Mouse (Mus musculus): Measurements from ENCODE around the gene Xndc1. TPM values are rescaled to one million over a fixed set of nuclear protein-coding genes. Genes with fewer than 3 reads are reported as not detected.

Xndc1 gene
- polyA plus RNA-seq, 1 experiment from 2014 or later, result 23.3 TPM

DNA sequence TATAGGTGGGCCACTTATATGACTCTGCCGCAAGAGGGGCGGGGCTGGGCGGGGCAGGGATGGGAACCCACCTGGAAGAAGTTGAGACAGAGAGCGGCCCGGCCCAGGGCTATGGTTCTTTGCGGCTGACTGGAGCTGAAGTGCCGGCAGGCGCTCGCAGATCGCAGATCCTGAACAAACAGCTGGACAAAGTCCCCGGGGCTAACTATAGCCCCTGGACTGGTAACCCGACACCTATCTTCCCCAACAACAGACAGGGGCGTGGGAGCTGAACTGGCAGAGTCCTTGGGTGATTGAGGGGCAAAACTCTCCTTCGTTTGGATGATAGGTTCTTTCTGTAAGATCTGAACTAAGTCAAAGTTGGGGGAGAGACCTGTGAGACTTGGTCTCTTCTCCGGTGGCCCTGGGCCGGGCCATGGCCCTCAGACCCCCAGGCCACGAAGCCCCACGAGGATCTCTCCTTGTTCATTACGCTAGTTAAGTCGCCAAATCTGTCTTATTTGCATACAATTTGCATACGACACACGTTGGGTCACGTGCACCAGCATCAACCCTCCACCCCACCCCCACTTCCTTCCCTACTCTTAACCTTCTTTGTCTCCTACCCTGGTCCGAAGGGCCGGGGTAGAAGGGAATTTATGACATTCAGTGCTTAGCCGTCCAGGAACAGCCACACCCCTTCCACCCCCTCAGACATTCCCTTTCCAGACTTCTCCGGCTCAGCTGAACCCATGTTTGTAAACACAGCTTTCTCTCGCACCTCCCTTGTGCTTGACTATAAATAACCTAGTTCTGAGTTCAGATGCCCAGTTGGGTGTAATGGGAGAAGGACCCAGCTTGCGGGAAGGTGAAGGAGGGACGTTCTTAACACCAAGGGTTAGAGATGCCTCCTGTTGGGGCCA is 34.7 kb downstream of the Xndc1 start:
- no peaks in the 10 kb centered on the region for H3K27me3 ChIP-seq (ENCODE audit: control insufficient read depth, insufficient read depth, low read length)
- H3K4me3 ChIP-seq (ENCODE audit: low read depth, low read length), result peak overlapping the region; percentile 22
- ATAC-seq (ENCODE audit: low FRiP score) (peak; percentile 79), DNase-seq (ENCODE audit: low spot score) (peak; percentile 62)
- no peaks in the 10 kb centered on the region for H3K9me3 ChIP-seq (ENCODE audit: control insufficient read depth, low read length)
- H3K4me2 ChIP-seq (replicated peaks; ENCODE audit: low read depth, low read length), result peak overlapping the region; percentile 58
- peaks cover 8% of the 10 kb centered on the region for H3K4me1 ChIP-seq (replicated peaks; ENCODE audit: control insufficient read depth, insufficient read depth, low read length)
- H3K36me3 ChIP-seq (ENCODE audit: control insufficient read depth, insufficient read depth, low read length), result no peaks in the 10 kb centered on the region
- 6% methylated on average over 30 of the region's 30 CpGs for WGBS
- no peak overlapping the region for H3K27ac ChIP-seq (ENCODE audit: low read depth, low read length)
- H3K9ac ChIP-seq (ENCODE audit: low read depth, low read length), result peak overlapping the region; percentile 40; the same call in 1 of the 2 replicates

DNA sequence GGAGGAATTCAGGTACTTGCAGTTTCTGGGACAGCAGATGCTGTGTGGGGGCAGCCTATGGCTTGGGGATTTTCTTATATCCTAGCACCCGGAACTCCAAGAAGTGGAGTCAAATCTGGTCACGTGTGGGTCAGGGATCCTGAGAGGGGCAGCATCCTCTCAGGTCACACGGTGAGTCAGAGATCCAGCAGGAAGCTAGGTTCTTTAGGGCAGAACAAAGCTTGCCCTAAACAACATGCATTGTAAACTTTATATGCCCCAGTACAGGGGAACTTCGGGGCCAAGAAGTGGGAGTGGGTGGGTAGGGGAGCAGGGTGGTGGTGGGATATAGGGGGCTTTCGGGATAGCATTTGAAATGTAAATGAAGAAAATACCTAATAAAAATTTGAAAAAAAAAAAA is 35.6 kb downstream of the Xndc1 start:
- H3K4me3 ChIP-seq (ENCODE audit: low read depth, low read length), result no peak overlapping the region
- DNase-seq (ENCODE audit: low spot score) (no peak), ATAC-seq (ENCODE audit: low FRiP score) (no peak)
- H3K27ac ChIP-seq (ENCODE audit: low read depth, low read length), result no peak overlapping the region
- H3K27me3 ChIP-seq (ENCODE audit: control insufficient read depth, insufficient read depth, low read length), result no peaks in the 10 kb centered on the region
- no peak overlapping the region for H3K4me2 ChIP-seq (replicated peaks; ENCODE audit: low read depth, low read length)
- H3K4me1 ChIP-seq (replicated peaks; ENCODE audit: control insufficient read depth, insufficient read depth, low read length), result peaks cover 8% of the 10 kb centered on the region
- WGBS, result 67% methylated on average over 5 of the region's 5 CpGs
- no peak overlapping the region for H3K9ac ChIP-seq (ENCODE audit: low read depth, low read length)
- no peaks in the 10 kb centered on the region for H3K36me3 ChIP-seq (ENCODE audit: control insufficient read depth, insufficient read depth, low read length)
- no peaks in the 10 kb centered on the region for H3K9me3 ChIP-seq (ENCODE audit: control insufficient read depth, low read length)

DNA sequence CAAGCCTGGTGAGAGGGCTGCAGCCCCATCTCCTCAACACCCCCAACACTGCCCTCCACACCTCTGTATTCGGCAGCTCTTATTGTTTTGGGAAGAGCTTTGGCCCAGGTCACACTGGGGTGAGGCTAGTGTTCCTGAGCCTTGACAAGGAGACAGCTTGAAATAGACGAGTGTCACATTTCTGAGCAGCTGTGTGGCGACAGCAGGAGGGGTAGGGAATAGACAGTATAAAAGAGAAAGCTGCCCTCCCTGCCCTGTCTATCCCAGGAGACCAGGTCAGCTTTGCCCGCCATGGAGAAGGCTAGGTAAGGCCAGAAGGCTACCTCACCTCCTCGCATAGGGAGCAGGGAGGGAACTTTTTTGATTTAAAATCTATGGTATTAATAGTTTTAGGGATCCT is 36.2 kb downstream of the Xndc1 start, which contains the start of gene Art1:
Gene Art1, plus strand, starts transcription at position 257 of the 400 bp plus-strand sequence.
- no peak for ATAC-seq (ENCODE audit: low FRiP score)
- H3K9ac ChIP-seq (ENCODE audit: low read depth, low read length), result no peak within 1 kb of the TSS
- DNase-seq (ENCODE audit: low spot score), result peak; percentile 16
- H3K9me3 ChIP-seq (ENCODE audit: control insufficient read depth, low read length), result no peaks in the 10 kb centered on the region
- H3K4me3 ChIP-seq (ENCODE audit: low read depth, low read length), result no peak within 1 kb of the TSS
- WGBS, result 30% methylated on average over 5 of the region's 5 CpGs
- peaks cover 8% of the 10 kb centered on the region for H3K4me1 ChIP-seq (replicated peaks; ENCODE audit: control insufficient read depth, insufficient read depth, low read length)
- no peaks in the 10 kb centered on the region for H3K36me3 ChIP-seq (ENCODE audit: control insufficient read depth, insufficient read depth, low read length)
- 0 out of 2 replicates have a peak within 1 kb of the TSS, but pooled peaks have one; percentile 18 for H3K27ac ChIP-seq (ENCODE audit: low read depth, low read length)
- no peaks in the 10 kb centered on the region for H3K27me3 ChIP-seq (ENCODE audit: control insufficient read depth, insufficient read depth, low read length)
- H3K4me2 ChIP-seq (replicated peaks; ENCODE audit: low read depth, low read length), result no peak within 1 kb of the TSS

DNA sequence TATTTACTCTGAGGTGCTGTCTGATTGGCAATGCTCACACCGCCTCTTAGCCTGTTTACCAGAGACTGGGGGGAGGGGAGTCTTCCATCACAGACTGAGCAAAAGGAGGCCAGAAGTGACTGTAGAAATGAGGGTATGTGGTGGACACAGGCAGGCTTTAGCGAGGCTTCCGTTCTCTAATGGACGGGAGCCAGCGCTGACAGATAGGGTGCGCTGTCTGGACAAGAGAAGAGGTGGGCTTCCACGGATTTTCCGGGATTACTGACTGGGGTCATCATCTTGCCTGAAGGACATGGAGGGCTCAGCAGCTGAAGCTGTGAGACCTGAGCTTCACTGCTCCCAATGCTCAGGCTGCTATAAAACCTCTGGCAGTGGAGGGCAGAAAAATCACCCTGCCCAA is 36.9 kb downstream of the Xndc1 start:
- Histone ChIP-seq H3K4me1 (replicated peaks; ENCODE audit: control insufficient read depth, insufficient read depth, low read length) (peaks cover 8% of the 10 kb centered on the region), H3K9me3 (ENCODE audit: control insufficient read depth, low read length) (no peaks in the 10 kb centered on the region), H3K36me3 (ENCODE audit: control insufficient read depth, insufficient read depth, low read length) (no peaks in the 10 kb centered on the region), H3K9ac (ENCODE audit: low read depth, low read length) (no peak overlapping the region), H3K4me3 (ENCODE audit: low read depth, low read length) (no peak overlapping the region), H3K4me2 (replicated peaks; ENCODE audit: low read depth, low read length) (no peak overlapping the region), H3K27ac (ENCODE audit: low read depth, low read length) (0 out of 2 replicates have a peak overlapping the region, but pooled peaks have one; percentile 18), H3K27me3 (ENCODE audit: control insufficient read depth, insufficient read depth, low read length) (no peaks in the 10 kb centered on the region)
- peak; percentile 32 for DNase-seq (ENCODE audit: low spot score)
- peak; percentile 34; the same call in 1 of the 2 replicates for ATAC-seq (ENCODE audit: low FRiP score)
- WGBS, result 45% methylated on average over 8 of the region's 8 CpGs

DNA sequence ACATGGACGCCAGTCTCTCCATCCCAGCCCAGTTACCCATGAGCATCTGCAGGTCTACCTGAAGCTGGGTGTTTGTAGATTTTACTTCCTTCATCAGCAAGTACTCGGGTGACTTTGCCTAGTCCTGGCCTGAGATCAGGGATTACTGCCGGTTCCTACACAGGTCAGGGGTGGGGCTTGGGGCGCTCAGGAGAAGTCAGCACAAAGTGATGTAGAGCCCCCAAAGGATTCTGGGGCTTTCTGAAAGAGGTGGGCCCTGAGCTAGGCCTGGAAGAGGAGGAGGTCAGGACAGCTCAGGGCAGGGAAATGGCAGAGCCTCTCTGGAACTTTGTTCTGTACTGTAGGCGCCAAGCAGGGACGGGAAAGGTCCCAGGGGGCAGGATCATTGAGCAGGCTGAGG is 37.4 kb downstream of the Xndc1 start:
- 48% methylated on average over 6 of the region's 6 CpGs for WGBS
- Histone ChIP-seq H3K4me1 (replicated peaks; ENCODE audit: control insufficient read depth, insufficient read depth, low read length) (peaks cover 8% of the 10 kb centered on the region), H3K27me3 (ENCODE audit: control insufficient read depth, insufficient read depth, low read length) (no peaks in the 10 kb centered on the region), H3K4me3 (ENCODE audit: low read depth, low read length) (no peak overlapping the region), H3K36me3 (ENCODE audit: control insufficient read depth, insufficient read depth, low read length) (no peaks in the 10 kb centered on the region), H3K9ac (ENCODE audit: low read depth, low read length) (no peak overlapping the region), H3K9me3 (ENCODE audit: control insufficient read depth, low read length) (no peaks in the 10 kb centered on the region), H3K4me2 (replicated peaks; ENCODE audit: low read depth, low read length) (no peak overlapping the region), H3K27ac (ENCODE audit: low read depth, low read length) (no peak overlapping the region)
- ATAC-seq (ENCODE audit: low FRiP score), result peak; percentile 6; the same call in 1 of the 2 replicates
- no peak for DNase-seq (ENCODE audit: low spot score)

DNA sequence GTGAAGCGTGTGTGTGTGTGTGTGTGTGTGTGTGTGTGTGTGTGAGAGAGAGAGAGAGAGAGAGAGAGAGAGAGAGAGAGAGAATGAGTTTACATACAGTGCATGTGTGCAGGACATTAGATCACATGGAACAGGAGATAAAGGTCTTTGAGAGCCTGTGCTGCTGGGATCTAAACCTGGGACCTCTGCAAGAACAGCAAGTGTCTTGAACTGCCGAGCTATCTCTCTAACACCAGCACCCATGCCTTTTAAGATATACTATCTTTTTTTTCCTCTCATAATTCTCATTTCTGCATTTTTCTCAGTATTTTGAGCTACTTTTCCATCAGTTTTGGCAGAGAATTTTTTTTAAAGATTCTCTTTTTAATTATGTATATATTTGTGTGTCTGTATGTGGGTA is 38.2 kb downstream of the Xndc1 start:
- no peak for ATAC-seq (ENCODE audit: low FRiP score)
- no peaks in the 10 kb centered on the region for H3K27me3 ChIP-seq (ENCODE audit: control insufficient read depth, insufficient read depth, low read length)
- no peak overlapping the region for H3K27ac ChIP-seq (ENCODE audit: low read depth, low read length)
- H3K9ac ChIP-seq (ENCODE audit: low read depth, low read length), result no peak overlapping the region
- H3K4me3 ChIP-seq (ENCODE audit: low read depth, low read length), result no peak overlapping the region
- no peak for DNase-seq (ENCODE audit: low spot score)
- H3K9me3 ChIP-seq (ENCODE audit: control insufficient read depth, low read length), result no peaks in the 10 kb centered on the region
- peaks cover 8% of the 10 kb centered on the region for H3K4me1 ChIP-seq (replicated peaks; ENCODE audit: control insufficient read depth, insufficient read depth, low read length)
- no peak overlapping the region for H3K4me2 ChIP-seq (replicated peaks; ENCODE audit: low read depth, low read length)
- 92% methylated on average over 2 of the region's 2 CpGs for WGBS
- H3K36me3 ChIP-seq (ENCODE audit: control insufficient read depth, insufficient read depth, low read length), result no peaks in the 10 kb centered on the region

DNA sequence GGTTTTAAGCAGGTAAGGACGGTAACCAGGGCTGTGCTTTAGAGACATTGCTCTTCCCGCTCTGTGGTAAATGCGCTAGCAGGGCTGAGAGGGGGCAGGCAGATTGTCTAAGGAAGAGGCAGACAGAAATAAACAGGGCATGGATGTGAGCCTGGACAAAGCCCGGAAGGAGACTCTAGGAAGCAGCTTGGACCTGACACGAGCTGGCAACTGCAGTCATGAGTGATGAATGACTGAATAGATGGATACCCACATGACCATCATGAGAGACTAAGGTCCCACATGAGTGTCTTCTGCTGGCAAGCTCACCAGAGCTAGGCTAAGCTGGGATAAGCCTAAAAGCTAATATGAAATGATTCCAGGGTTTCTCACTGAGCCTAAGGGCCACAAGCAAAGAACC is 38.8 kb downstream of the Xndc1 start:
- 82% methylated on average over 5 of the region's 5 CpGs for WGBS
- ATAC-seq (ENCODE audit: low FRiP score), result no peak

DNA sequence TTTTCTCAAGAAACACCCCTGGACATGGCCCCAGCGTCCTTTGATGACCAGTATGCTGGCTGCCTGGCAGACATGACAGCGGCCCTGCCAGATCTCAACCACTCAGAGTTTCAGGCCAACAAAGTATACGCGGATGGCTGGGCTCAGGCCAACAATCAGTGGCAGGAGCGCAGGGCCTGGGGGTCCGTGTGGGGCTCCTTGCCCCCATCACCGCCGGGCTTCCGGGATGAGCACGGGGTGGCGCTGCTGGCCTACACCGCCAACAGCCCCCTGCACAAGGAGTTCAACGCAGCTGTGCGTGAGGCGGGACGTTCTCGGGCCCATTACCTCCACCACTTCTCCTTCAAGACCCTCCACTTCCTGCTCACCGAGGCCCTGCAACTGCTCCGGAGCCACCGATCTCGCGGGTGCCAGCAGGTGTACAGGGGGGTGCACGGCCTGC is 41.4 kb downstream of the Xndc1 start:
- H3K4me1 ChIP-seq (replicated peaks; ENCODE audit: control insufficient read depth, insufficient read depth, low read length), result peaks cover 3% of the 10 kb centered on the region; the same call in 1 of the 2 replicates
- peak overlapping the region; percentile 30 for H3K4me2 ChIP-seq (replicated peaks; ENCODE audit: low read depth, low read length)
- no peaks in the 10 kb centered on the region for H3K36me3 ChIP-seq (ENCODE audit: control insufficient read depth, insufficient read depth, low read length)
- ATAC-seq (ENCODE audit: low FRiP score), result peak; percentile 17; the same call in 1 of the 2 replicates
- no peak overlapping the region for H3K27ac ChIP-seq (ENCODE audit: low read depth, low read length)
- DNase-seq (ENCODE audit: low spot score), result peak; percentile 26
- H3K4me3 ChIP-seq (ENCODE audit: low read depth, low read length), result peak overlapping the region; percentile 4; the same call in 1 of the 2 replicates
- no peaks in the 10 kb centered on the region for H3K27me3 ChIP-seq (ENCODE audit: control insufficient read depth, insufficient read depth, low read length)
- no peak overlapping the region; the same call in 1 of the 2 replicates for H3K9ac ChIP-seq (ENCODE audit: low read depth, low read length)
- whole genome bisulfite sequencing, result 17% methylated on average over 23 of the region's 23 CpGs
- H3K9me3 ChIP-seq (ENCODE audit: control insufficient read depth, low read length), result no peaks in the 10 kb centered on the region

More for the DNA sequence above, 38.8 kb downstream of the Xndc1 start:
- Histone ChIP-seq H3K9ac (ENCODE audit: low read depth, low read length) (no peak overlapping the region), H3K9me3 (ENCODE audit: control insufficient read depth, low read length) (no peaks in the 10 kb centered on the region), H3K36me3 (ENCODE audit: control insufficient read depth, insufficient read depth, low read length) (no peaks in the 10 kb centered on the region), H3K4me3 (ENCODE audit: low read depth, low read length) (no peak overlapping the region), H3K27ac (ENCODE audit: low read depth, low read length) (no peak overlapping the region), H3K27me3 (ENCODE audit: control insufficient read depth, insufficient read depth, low read length) (no peaks in the 10 kb centered on the region), H3K4me2 (replicated peaks; ENCODE audit: low read depth, low read length) (no peak overlapping the region), H3K4me1 (replicated peaks; ENCODE audit: control insufficient read depth, insufficient read depth, low read length) (peaks cover 8% of the 10 kb centered on the region)
- no peak for DNase-seq (ENCODE audit: low spot score)
